Mouse (Mus musculus) megakaryocyte, embryonic 14.5 days (primary cell): ENCODE results near the gene Rpl4.

Experiments used
- FLI1 ChIP-seq: IDR thresholded peaks from 2 replicates; pipeline ENCODE4 v1.6.1; 2012; ENCODE audit warnings: low read length, inconsistent platforms, mixed read lengths
- GATA1 ChIP-seq: IDR thresholded peaks from 3 replicates; pipeline ENCODE4 v1.6.1; 2012; ENCODE audit warnings: mixed read lengths, low read length, inconsistent platforms, borderline replicate concordance

DNA sequence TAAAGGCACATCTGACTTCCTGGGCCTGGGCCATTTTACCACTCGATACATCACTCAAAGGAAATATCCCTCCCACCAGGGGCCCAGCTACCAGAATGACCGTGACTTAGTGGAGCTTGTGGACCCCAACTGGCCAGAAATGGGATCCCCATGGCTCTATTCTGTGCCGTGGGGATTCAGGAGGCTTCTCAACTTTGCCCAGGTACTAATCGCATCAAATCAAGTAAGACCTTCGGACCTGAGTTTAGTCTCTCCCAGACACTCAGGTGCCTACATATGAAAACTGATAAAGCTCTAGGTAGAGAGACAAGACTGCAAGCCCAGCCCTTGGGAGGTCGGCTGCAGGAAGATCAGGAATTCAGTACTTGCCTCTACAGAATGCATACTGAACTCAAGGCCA, 41.6 kb upstream of the Rpl4 start:
- TF ChIP-seq GATA1 = no peak
- TF ChIP-seq FLI1 = no peak
